Mouse (Mus musculus): Measurements from ENCODE around the gene Ranbp1.

DNA sequence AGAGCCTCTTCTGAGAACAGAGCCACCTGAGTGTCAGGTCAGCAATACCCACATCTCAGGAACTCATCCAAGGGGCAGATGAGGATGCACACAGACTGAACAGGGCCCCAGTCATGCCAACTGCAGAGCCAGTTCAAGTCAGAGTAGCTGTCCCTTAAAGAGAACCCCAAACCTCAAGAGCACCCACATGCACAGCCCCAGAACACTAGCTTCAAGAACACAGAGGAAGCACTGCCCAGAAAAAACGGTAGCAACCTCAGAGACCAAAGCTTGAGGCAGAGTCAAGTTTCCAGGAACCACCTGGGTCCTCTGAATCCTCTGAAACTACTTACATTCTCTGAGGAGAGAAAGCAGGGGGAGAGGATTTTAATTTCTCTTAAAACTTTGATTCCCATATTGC is 15.1 kb downstream of the Ranbp1 start:
- no peak for TF ChIP-seq POLR2A (IDR thresholded peaks at IDR 0.05; ENCODE audit: low read depth, low read length)
- no peak for TF ChIP-seq CTCF (IDR thresholded peaks at IDR 0.05; ENCODE audit: borderline replicate concordance, insufficient read depth, low read length)

Data from embryonic fibroblast, embryonic 13.5 days (primary cell).